Mouse (Mus musculus) ES-E14 (cell line): ENCODE measurements around the gene Mrps36.

Experiments
- CHD2 ChIP-seq: IDR thresholded peaks from 2 replicates; pipeline ENCODE4 v1.6.1; 2014; ENCODE audit warnings: mild to moderate bottlenecking, low read depth, low read length, inconsistent platforms
- HCFC1 ChIP-seq: IDR thresholded peaks from 2 replicates; pipeline ENCODE4 v1.6.1; 2012; ENCODE audit warnings: low read length, inconsistent platforms, borderline replicate concordance; ENCODE audit not compliant: insufficient read depth
- MAFK ChIP-seq: IDR thresholded peaks from 2 replicates; pipeline ENCODE4 v1.6.1; 2014; ENCODE audit warnings: mild to moderate bottlenecking, low read depth, low read length, inconsistent platforms; ENCODE audit not compliant: insufficient read depth
- ZC3H11A ChIP-seq: IDR thresholded peaks from 2 replicates; pipeline ENCODE4 v1.6.1; 2012; ENCODE audit warnings: low read depth, mild to moderate bottlenecking, inconsistent platforms, low read length, borderline replicate concordance
- ZNF384 ChIP-seq: IDR thresholded peaks from 2 replicates; pipeline ENCODE4 v1.6.1; 2012; ENCODE audit warnings: low read depth, low read length, inconsistent platforms

DNA sequence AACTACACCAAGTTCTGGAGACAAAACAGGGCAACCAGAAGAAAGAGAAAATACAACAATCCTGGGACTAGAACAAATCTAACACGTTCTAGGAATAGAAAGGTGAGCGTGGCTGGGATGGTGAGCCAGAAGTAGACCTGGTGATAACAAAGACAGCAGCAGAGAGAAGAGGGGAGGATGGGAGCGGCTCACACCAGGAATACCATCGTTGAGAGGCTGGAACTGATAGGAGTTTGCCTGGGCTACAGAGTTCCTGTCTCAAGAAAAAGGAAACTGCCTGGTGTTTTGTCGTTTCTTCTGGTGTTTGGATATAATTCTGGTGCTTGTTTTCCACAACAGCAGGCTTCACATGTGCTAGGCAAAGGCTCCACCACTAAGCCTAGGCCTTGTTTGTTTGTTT lies 16.4 kb downstream of the Mrps36 start:
- no peak for TF ChIP-seq MAFK
- no peak for TF ChIP-seq HCFC1
- TF ChIP-seq ZC3H11A, result no peak
- no peak for TF ChIP-seq CHD2
- no peak for TF ChIP-seq ZNF384
